Mouse (Mus musculus) natural killer cell, adult 2 months (primary cell): ENCODE measurements around the gene Ddx55.
A peak's percentile ranks its signal among the peaks of the same experiment; 100 is the strongest.
"Not testable (repeated sequence)": the region's sequence is repeated elsewhere in the genome, so short reads cannot be mapped to it uniquely, and the experiment has no call there.

Experiments
- DNase-seq, 2 experiments: peaks; one replicate each; pipeline ENCODE4 v3.0.0; 2022; ENCODE audit warnings: low spot score in 2 of 2

Gene Ddx55

DNA sequence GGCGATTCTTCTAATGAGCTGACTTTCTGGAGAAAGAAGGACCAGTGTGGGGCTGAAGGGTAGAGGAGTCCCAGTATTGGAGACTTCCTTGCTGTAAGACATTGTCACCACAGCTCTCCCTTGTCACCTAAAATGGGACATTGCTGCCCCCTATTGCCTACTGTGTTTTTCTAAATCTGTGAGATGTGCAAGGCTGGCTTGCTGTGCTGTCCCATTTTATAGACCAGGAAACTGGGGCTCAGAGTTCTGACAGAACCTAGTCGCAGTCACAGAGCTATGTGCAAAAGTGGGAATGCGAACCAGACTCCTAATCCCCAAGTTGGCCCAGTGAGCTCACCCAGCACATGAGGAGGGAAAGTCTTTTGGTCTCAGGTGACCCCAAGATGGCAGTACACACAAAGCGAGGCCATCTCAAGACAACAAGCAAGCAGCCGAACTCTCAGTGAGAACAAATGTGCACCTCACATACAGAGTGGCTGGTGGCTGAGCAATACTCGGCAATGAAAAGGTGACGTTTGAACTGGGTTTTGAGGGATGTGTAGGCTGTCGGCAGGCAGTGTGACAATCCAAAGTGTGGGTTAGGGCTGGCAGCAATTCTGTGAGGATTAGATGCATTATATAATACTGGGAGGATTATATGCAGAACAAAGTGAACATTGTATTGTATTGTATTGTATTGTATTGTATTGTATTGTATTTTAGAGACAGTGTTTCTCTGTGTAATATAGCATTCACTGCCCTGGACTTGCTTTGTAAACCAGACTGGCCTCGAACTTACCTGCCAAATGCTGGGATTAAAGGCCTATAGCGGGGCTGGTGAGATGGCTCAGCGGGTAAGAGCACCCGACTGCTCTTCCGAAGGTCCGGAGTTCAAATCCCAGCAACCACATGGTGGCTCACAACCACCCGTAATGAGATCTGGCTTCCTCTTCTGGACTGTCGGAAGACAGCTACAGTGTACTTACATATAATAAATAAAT, 13.6 kb upstream of the Ddx55 start:
- peak; percentile 53 to 73 for DNase-seq

DNA sequence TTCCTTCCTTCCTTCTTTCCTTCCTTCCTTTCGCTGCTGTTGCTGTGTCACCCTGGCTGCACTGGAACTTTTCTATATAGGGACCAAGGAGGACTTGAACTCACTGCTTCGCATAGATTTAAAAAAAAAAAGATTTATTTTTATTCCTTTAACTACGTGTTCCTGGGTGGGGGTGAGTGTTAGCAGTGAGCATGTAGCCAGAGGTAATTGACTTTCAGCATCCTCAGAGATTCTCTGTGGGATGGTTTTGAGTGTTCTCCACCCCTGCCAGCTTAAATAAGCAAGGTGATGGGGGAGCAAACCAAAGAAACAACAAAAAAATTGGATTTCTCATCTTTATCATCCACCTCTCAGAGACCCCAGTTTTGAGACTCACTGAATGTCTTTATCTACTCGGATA, 12.8 kb upstream of the Ddx55 start:
- DNase-seq, result no peak

DNA sequence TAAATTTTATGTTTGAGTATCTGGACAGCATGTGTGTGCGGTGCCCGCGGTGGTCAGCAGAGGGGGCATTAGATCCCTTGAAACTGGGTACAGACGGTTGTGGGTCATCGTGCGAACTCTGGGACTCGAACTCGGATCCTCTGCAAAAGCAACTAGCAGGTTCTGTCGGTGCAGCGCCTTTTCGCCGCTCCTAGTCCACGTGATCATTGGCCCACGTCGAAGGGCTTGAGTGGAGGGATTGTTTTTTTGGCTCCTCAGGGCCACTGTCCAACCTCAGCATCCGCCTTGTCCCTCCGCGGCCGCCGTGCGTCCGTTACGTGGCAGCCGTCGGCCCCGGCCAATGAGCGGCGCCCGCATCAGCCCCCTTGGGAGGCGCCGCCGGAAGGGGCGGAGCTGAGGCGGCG, 12.3 kb upstream of the Ddx55 start, which contains the start of gene Tmed2:
Gene Tmed2, plus strand, starts transcription at position 313 of the 404 bp plus-strand sequence.
- peak; percentile 95 to 96 for DNase-seq

DNA sequence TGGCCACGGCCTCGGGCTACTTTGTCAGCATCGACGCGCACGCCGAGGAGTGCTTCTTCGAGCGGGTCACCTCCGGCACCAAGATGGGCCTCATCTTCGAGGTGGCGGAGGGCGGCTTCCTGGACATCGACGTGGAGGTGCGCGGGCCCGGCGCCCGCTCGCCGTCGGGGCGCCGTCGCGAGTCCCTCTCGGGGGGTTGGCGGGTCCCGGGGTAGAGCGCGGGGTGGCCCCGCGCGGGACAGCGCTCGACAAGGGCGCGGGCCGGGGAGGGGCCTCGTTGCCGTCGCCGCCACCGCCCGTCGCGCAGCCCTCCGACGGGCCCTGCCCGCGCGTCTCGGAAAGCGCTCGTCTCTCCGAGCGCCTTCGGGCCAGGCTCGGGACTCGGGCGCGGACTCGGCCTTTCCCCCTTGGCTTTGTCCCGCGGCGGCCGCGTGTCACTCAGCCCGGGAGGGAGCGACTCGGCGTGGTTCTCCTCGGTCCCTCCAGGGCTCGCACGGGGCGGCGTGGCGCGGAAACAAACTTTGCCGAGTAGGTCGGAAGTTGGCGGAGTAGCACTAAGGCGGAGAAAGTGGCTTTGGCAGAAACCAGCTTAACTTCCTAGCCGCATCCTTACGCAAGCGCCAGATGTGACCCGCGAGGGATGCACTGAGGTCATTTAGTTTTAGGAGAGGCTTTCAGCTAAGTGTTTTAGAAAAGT, 11.6 kb upstream of the Ddx55 start:
- peak; percentile 46 to 53 for DNase-seq

DNA sequence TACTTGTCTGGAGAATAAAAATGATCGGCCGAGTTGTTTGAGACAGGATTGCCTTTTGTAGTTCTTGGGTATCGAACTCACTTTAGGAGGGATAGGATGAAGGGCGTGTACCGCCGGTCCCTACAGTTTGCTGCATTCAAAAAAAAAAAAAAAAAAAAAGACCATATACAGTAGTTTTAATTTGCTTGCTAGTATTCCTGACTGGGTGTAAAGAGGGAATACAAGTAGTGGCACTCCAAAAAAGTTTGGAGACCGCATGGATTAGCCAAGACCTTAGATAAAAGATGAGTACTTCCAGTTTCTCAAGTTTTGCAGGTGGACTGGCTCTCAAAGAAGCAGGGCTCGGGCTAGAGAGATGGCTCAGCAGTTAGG, 11.1 kb upstream of the Ddx55 start:
- no peak for DNase-seq

DNA sequence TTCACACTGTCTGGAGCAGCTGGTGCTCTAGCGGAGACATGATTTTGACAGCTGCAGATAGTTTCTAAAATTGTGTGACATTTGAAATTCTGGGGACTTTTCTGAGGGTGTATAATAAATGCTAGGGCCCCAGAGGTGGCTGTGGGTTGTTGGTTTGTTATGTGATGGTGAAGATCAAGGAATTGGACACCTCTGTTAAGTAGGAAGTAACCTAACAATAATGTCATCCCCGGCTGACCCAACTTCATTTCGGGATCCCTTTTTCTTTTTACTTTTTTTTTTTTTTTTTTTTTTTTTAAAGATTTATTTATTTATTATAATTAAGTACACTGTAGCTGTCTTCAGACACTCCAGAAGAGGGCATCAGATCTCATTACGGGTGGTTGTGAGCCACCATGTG, 1.9 kb upstream of the Ddx55 start:
- not testable (repeated sequence) for DNase-seq

DNA sequence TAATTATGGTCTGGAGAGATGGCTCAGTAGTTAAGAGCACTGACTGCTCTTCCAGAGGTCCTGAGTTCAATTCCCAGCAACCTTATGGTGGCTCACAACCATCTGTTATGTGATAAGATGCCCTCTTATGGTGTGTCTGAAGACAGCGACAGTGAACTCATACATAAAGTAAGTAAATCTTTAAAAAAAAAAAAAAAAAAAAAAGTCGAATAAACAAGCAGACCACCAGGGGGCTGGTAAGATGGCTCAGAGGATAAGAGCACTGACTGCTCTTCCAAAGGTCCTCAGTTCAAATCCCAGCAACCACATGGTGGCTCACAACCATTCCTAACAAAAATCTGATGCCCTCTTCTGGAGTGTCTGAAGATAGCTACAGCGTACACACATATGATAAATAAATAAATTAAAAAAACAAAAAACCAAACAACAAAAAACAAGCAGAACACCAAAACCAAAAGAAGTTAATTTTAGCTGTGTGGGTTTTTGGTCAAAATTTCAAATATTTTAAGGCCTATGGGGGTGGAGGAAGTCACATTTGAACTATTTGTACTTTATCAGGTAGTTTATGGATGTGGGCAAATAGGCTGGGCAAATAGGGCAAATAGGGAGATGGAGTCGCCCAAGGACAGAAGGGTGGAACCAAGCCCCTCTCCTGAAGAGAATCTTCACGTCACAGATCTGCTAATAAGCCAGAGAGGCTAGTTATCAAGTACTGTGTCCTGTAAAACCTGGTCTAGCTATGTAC, 1.1 kb upstream of the Ddx55 start:
- not testable (repeated sequence) for DNase-seq

DNA sequence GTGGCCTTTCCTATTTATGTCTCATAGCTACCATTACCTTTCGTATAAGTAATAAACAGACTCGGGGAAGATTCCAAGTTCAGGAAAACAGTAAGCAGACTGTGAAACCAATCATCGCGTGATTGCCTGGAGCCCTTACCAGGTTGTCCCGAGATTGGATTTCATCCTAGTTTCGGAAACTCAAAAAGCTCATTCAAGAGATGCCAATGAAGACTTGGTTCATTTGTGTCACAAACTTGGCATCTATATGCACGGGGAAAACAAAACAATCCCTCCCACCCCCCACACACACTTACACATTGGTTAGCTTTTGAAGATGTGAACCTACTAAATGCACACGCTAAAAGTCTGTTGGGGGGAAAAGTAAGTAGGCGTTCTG, 581 bp upstream of the Ddx55 start:
- no peak for DNase-seq

DNA sequence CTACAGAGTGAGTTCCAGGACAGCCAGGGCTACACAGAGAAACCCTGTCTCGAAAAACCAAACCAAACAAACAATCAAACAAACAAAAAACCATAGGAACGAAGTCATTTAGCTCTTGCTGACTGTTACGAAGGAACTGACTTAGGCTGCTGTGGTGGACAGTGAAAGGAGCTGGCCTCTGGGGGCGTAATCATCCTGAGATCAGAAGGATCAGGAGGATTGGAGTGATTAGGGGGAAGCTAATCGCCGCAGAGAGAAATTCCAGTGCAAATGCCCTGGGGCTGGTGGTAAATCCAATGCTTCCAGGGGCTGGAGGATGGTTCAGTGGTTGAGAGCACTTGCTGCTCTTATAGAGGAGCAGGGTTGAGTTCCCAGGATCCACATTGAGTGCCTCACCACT, 943 bp downstream of the Ddx55 start:
- no peak for DNase-seq

DNA sequence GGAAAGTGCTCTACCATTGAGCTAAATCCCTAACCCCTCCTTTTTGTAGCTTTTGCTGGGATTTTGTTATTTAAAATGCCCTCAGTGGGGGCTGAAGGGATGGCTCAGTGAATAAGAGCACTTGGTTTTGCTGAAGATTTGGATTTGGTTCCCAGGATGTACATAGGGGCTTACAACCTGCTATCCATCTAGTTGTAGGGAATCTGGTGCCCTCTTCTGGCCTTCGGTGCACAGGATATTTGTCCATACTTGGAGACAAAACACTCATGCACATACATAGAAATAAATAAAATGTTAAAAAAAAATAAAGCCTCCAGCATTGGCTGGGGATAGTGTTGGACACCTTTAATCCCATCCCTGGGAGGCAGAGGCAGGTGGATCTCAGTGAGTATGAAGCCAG, 2.5 kb downstream of the Ddx55 start:
- no peak for DNase-seq

DNA sequence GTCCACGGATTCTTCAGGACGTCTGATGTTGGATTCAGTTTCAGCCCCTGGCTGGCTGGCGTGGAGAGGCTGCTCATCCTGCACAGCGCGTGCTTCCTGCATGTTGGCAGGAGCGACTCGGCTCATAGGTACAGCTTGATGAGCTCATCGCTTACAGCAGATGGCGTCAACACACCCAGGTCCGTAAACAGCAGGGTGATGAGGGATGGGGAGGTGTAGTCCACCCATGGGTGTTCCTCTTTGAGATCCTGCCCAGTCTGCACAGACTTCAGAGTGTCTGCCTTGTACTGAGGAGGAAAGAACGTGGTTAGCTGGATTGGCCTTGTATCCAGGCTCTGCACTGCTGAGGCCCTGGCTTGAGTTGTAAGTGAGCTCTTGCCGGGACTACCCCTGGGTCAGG, 18.4 kb downstream of the Ddx55 start:
- no peak for DNase-seq

DNA sequence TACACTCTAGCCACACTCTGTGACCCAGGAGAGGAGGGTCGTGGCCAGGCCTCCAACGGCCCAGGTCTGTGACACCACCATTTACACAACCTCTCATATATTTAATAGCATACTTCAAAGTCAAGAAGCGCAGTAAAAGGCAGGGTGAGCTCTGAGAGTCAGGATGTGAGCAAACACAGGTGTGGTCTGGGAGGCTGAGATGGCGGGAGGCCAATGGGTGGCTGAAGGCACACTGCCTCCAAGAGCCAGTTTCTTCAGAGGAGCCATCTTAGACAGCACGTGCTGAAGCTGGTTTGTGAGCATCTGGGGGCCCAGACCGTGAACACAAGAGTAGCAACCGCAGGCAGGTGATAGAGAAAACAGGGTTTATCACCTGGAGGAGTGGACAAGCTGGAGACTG, 22.8 kb downstream of the Ddx55 start:
- DNase-seq, result no peak

DNA sequence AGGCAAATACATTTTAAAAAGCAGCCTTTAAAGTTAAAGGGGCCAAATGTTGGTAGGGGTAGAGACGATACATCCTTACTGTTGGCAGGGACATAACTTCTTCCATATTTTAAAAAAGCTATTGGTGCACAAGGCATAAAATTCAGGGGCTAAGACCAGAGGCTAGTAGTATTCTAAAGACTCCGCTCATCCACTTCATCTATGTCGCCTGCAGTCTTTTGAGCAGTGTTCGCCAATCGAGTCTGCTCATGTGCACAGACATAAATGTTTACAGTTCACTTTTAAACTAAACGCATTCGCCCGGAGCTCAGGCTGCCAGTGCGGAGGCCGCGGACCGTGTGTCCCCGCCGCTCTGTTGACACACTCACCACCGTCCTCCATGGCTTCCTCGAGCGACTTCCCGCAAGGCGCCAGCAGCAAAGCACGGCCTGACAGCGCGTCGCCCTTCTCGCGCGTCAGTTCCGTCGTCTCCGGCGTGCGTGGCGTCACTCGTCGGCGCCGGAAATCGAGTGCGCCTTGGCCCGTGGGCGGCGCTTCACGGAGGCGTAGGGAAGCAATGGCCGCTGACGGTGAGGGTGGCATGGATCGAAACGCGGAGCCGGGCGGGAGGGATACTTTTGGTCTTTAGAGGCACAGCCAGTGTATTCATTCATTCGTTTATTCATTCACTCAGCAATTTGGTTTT, 26.1 kb downstream of the Ddx55 start, which contains the start of the genes Eif2b1 and Gtf2h3:
Gene Eif2b1, minus strand, starts transcription at position 499 of the 685 bp plus-strand sequence.
Gene Gtf2h3, plus strand, starts transcription at position 508 of the 685 bp plus-strand sequence.
- DNase-seq, result peak; percentile 83 to 91

DNA sequence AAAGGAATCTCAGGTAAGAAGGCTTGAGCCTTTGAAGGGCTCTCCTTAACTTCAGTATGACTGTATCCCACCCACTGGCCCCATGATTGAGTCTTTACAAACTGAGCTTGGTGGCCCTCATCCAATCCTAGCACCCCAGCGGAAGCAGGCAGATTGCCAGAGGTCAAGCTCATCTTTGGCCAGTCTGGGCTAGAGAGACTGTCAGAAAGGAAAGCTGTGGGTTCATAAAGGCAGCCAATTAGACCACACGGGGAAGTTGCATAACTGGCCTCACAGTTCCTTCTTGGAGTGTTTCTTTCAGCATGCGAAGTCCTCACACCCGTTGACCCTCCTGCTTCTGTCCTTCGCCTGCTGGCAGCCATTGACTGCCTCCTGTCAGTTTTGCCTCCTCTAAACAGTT, 29.9 kb downstream of the Ddx55 start:
- DNase-seq, result no peak

DNA sequence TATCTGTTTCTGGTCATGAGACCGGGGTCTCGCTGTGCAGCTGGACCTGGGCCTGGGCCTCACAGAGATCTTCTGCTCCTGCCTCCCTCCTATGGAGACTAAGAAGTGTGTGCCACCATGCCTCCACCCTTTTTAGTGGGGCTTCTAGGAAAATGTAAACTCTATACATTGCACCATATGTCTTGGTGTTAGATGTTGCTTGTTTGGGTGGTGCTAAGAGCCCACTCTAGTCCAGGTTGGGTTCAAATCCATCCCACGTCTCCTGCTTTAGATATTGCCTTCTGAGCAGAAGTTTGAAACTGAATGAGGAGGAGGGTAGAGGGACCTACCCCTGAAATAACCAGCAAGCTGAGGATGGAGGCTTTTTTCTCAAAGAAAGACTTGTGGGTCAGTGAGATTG, 40.1 kb downstream of the Ddx55 start:
- no peak for DNase-seq

DNA sequence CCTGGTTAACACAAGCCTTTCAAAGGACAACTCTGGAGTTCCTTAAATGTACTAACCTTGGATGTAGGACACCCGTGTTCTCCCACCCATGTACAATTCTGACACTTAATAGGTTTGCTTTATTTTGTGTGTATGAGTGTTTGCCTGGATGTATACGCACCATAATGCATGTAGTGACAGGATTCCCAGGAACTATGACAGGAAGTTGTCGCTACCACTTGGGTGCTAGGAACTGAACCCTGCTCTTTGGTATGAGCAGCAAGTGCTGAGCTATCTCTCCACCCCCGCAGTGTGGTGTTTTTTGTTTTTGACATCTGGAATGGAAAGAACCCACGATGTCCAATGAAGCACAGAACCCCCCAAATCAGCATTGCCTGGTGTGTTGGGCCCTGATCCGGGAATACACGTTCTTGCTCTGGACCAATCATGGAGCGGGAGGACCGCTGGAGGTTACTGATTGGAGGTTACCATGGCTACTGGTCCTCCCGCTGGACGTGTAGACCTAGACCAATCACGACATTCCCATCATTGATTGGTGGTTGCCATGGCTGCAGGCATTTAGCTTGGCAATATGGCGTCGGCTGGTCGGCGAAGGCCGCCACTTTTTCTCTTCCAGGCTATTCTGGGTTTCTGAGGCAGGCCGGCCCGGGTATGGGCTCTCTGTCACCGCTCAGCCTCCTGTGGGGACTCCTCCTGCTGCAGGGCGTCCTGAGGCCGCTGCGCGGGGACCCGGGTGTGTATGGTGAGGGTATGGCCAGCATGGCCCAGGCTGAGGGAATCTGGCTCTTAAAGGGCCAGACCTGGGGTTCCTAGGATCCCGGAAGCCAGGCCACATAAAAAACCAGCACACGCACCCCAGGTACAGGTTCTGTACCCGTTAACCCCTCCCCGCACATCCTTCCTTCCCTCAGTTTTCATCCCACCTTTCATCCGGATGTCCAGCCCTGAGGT, 45.8 kb downstream of the Ddx55 start:
- peak; percentile 66 to 74 for DNase-seq

DNA sequence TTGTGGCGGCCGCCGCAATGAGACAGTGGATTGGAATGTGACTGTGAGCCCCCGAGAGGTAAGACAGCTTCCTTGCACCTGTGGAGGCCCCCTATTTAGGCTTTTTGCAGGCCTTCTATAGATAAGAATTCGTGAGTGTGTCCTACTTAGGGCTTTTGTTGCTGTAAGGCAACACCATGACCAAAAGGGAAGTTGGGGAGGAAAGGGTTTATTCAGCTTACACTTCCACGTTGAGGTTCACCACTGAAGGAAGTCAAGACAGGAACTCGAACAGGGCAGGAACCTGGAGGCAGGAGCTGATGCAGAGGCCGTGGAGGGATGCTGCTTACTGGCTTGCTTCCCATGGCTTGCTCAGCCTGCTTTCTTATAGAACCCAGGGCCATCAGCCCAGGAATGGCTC, 47.1 kb downstream of the Ddx55 start:
- DNase-seq, result not testable (repeated sequence)

DNA sequence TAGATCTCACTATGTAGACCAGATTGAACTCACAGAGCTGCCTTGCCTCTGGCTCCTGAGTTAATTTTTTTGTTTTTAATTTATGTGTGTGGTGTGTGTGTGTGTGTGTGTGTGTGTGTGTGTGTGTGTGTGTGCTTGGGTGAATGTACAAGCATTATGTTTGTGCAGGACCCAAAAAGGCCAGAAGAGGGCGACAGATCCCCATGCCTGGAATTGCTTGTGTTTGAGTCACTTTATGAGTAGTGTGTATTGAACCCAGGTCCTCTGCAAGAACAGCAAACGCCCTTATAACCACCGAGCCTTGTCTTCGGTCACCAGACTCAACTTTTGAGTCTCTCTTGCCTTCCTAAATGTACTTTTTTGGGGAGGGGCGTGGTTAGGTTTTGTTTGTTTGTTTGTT, 49.7 kb downstream of the Ddx55 start:
- peak; percentile 48 to 64 for DNase-seq

DNA sequence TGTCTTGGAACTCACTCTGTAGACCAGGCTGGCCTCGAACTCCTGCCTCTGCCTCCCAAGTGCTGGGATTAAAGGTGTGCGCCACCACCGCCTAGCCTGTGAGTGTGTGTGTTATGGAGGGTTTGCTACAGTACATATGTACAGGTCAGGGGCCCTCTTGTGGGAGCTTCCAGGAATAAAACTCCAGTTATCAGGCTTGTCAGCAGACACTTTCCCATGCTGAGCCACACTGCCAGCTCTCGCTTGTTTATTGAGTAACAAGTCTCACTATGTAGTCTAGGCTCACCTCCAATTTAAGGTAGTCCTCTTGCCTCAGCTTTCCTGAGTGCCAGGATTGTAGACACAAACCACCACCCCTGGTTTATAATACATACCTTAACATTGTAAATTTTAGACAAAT, 51.6 kb downstream of the Ddx55 start:
- no peak for DNase-seq

DNA sequence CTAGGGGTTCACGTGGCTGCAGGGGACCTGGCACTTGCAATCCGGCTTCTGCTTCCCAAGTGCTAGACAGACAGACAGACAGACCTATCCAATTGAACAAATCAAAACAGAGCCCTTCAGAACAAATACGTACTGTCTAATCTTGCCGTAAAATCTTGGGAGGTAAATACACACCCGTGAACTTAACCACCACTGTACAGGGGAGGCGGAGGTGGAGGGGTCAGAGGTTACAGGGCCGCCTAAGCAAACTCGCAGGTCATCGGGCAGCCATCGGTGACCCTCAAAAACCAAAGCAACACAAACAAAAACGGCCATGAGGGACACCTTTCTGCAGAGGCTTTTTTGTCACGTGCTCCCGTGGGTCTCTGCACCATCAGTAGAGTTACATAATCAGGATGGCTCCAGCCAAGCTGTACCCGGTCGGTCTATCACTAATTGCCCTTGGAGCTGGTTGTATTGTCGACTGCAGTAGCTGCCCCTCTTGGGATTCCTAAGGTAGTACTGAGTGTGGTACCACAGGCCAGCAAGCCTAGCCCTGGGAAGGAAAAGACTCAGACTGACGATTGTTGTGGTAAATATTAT, 52.5 kb downstream of the Ddx55 start:
- no peak for DNase-seq
